Mouse (Mus musculus): ENCODE data around the gene Naaladl1. TPM values are rescaled to one million over a fixed set of nuclear protein-coding genes. Genes with fewer than 3 reads are reported as not detected.
"Not testable (repeated sequence)": the region's sequence is repeated elsewhere in the genome, so short reads cannot be mapped to it uniquely, and the experiment has no call there.

Gene Naaladl1
- total and polyA plus RNA-seq, 2 experiments from 2014 or later: 0.41 to 1.0 TPM

GRCm38 (mm10) chr19:6121761-6122160 lies 16.2 kb downstream of the Naaladl1 start:
- ATAC-seq (ENCODE audit: low FRiP score): no peak
- no peak for TF ChIP-seq CTCF (IDR thresholded peaks at IDR 0.05)

DNA sequence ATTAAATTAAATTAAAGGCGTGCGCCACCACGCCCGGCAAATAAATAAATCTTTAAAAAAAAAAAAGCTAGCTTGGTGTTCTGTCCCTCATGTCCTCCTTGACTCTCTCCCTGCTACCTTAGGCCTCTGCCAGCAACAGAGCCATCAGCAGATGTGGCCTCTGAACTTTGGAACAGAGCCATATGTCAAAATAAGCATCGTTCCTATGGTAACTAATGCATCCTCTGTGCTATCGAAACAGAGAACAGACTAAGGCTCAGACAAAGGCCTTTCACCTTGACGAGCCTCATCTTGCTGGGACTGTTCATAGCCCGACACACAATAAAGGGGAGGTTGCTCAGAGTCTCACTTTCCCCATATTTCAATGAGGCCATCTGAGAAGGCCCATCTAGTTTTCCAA lies 17.7 kb downstream of the Naaladl1 start:
- Histone ChIP-seq H3K27ac (ENCODE audit: low read depth, low read length) (no peak overlapping the region), H3K36me3 (ENCODE audit: insufficient read depth, low read length) (peaks cover 20% of the 10 kb centered on the region), H3K9ac (replicated peaks; ENCODE audit: low read length, poor library complexity, severe bottlenecking) (no peak overlapping the region), H3K4me2 (ENCODE audit: low read depth, low read length, poor library complexity, severe bottlenecking) (no peak overlapping the region), H3K27me3 (ENCODE audit: insufficient read depth, low read length) (no peaks in the 10 kb centered on the region), H3K4me1 (ENCODE audit: insufficient read depth, low read length) (no peaks in the 10 kb centered on the region; the same call in 1 of the 2 replicates), H3K9me3 (ENCODE audit: low read length) (no peaks in the 10 kb centered on the region), H3K4me3 (ENCODE audit: low read depth, low read length) (no peak overlapping the region)
- WGBS: 80% methylated on average over 8 of the region's 8 CpGs
- ATAC-seq (ENCODE audit: low FRiP score): no peak
- DNase-seq (ENCODE audit: low spot score): peak; percentile 62
- TF ChIP-seq CTCF (IDR thresholded peaks at IDR 0.05): no peak

More at GRCm38 (mm10) chr19:6121761-6122160, 16.2 kb downstream of the Naaladl1 start:
- H3K9me3 ChIP-seq (ENCODE audit: low read length): no peaks in the 10 kb centered on the region
- no peak overlapping the region for H3K27ac ChIP-seq (ENCODE audit: low read depth, low read length)
- H3K4me2 ChIP-seq (ENCODE audit: low read depth, low read length, poor library complexity, severe bottlenecking): no peak overlapping the region
- H3K36me3 ChIP-seq (ENCODE audit: insufficient read depth, low read length): peaks cover 20% of the 10 kb centered on the region
- DNase-seq (ENCODE audit: low spot score): no peak
- no peaks in the 10 kb centered on the region; the same call in 1 of the 2 replicates for H3K4me1 ChIP-seq (ENCODE audit: insufficient read depth, low read length)
- WGBS: 43% methylated on average over 18 of the region's 19 CpGs
- H3K9ac ChIP-seq (replicated peaks; ENCODE audit: low read length, poor library complexity, severe bottlenecking): 0 out of 2 replicates have a peak overlapping the region, but pooled peaks have one; percentile 13
- H3K27me3 ChIP-seq (ENCODE audit: insufficient read depth, low read length): no peaks in the 10 kb centered on the region
- H3K4me3 ChIP-seq (ENCODE audit: low read depth, low read length): no peak overlapping the region

- Histone ChIP-seq H3K9me3 (ENCODE audit: low read length) (no peaks in the 10 kb centered on the region), H3K9ac (replicated peaks; ENCODE audit: low read length, poor library complexity, severe bottlenecking) (no peak overlapping the region), H3K27me3 (ENCODE audit: insufficient read depth, low read length) (no peaks in the 10 kb centered on the region), H3K27ac (ENCODE audit: low read depth, low read length) (no peak overlapping the region), H3K36me3 (ENCODE audit: insufficient read depth, low read length) (peaks cover 20% of the 10 kb centered on the region), H3K4me2 (ENCODE audit: low read depth, low read length, poor library complexity, severe bottlenecking) (no peak overlapping the region), H3K4me3 (ENCODE audit: low read depth, low read length) (no peak overlapping the region), H3K4me1 (ENCODE audit: insufficient read depth, low read length) (no peaks in the 10 kb centered on the region)
- ATAC-seq (ENCODE audit: low FRiP score) (no peak), DNase-seq (ENCODE audit: low spot score) (no peak)
- no peak for TF ChIP-seq CTCF (IDR thresholded peaks at IDR 0.05)
- 61% methylated on average over 2 of the region's 2 CpGs for WGBS
Observed at GRCm38 (mm10) chr19:6124898-6125297, 19.3 kb downstream of the Naaladl1 start.

DNA sequence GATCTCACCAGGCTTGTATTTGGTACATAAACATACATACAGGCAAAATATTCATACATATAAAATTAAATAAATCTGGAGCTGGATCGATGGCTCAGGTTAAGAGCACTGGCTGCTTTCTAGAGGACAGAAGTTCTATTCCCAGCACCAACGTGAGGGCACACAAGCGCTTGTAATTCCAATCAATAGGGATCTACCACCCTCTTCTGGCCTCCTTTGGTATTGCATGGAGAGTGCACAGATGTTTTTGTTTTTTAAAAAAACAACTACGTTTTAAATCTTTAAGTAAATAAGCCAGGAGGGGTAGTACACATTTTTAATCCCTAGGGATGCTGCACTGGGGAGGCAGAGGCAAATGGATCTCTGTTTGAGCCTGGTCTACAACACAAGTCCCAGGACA lies 20.7 kb downstream of the Naaladl1 start:
- Histone ChIP-seq H3K27me3 (ENCODE audit: insufficient read depth, low read length) (no peaks in the 10 kb centered on the region), H3K36me3 (ENCODE audit: insufficient read depth, low read length) (peaks cover 7% of the 10 kb centered on the region), H3K27ac (ENCODE audit: low read depth, low read length) (no peak overlapping the region), H3K9ac (replicated peaks; ENCODE audit: low read length, poor library complexity, severe bottlenecking) (no peak overlapping the region), H3K9me3 (ENCODE audit: low read length) (no peaks in the 10 kb centered on the region), H3K4me1 (ENCODE audit: insufficient read depth, low read length) (no peaks in the 10 kb centered on the region), H3K4me3 (ENCODE audit: low read depth, low read length) (no peak overlapping the region), H3K4me2 (ENCODE audit: low read depth, low read length, poor library complexity, severe bottlenecking) (no peak overlapping the region)
- peak; percentile 75 for TF ChIP-seq CTCF (IDR thresholded peaks at IDR 0.05)
- ATAC-seq (ENCODE audit: low FRiP score) (no peak), DNase-seq (ENCODE audit: low spot score) (peak; percentile 52)
- 26% methylated on average over 4 of the region's 4 CpGs for WGBS

DNA sequence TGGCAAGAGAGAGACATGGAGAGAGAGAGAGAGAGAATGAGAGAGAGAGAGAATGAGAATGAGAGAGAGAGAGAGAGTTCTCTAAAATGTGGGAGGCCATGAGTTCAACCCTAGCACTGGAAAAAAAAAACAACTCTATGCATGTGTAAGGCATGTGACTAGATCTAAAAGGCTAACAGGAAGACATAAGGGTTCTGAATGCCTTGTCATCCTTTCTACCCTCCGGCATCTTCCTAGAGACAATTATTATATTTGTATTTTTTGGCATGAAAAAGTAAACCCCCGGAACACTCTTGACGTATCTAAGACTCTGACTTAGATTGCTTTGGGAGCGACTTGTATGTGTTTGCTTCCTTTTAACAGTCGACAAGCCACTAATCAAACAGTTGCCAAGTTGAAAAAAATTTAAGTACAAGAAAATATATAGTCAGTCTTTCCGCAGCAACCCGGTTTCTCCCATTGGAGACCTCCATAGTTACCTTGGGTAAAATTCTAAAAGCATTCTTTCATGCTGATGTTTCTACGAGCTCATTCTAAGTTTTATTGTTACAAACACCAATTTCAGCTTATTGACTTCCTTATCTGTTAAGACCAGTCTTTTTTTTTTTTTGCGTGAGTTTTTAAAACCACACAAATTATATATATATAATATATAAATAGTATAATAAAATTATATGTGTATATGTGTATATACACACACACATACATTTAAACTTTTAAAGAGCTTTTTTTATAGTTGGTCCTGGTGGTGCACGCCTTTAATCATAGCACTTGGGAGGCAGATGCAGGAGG lies 21.4 kb downstream of the Naaladl1 start:
- H3K36me3 ChIP-seq (ENCODE audit: insufficient read depth, low read length): 0 out of 2 replicates have a peak, but pooled peaks cover under 1% of the 10 kb centered on the region
- peak overlapping the region; percentile 51 for H3K4me2 ChIP-seq (ENCODE audit: low read depth, low read length, poor library complexity, severe bottlenecking)
- H3K9me3 ChIP-seq (ENCODE audit: low read length): no peaks in the 10 kb centered on the region
- H3K27me3 ChIP-seq (ENCODE audit: insufficient read depth, low read length): no peaks in the 10 kb centered on the region
- no peak for TF ChIP-seq CTCF (IDR thresholded peaks at IDR 0.05)
- WGBS: 76% methylated on average over 10 of the region's 10 CpGs
- no peaks in the 10 kb centered on the region for H3K4me1 ChIP-seq (ENCODE audit: insufficient read depth, low read length)
- no peak overlapping the region for H3K9ac ChIP-seq (replicated peaks; ENCODE audit: low read length, poor library complexity, severe bottlenecking)
- no peak overlapping the region for H3K27ac ChIP-seq (ENCODE audit: low read depth, low read length)
- ATAC-seq (ENCODE audit: low FRiP score) (no peak), DNase-seq (ENCODE audit: low spot score) (no peak)
- peak overlapping the region; percentile 50 for H3K4me3 ChIP-seq (ENCODE audit: low read depth, low read length)

DNA sequence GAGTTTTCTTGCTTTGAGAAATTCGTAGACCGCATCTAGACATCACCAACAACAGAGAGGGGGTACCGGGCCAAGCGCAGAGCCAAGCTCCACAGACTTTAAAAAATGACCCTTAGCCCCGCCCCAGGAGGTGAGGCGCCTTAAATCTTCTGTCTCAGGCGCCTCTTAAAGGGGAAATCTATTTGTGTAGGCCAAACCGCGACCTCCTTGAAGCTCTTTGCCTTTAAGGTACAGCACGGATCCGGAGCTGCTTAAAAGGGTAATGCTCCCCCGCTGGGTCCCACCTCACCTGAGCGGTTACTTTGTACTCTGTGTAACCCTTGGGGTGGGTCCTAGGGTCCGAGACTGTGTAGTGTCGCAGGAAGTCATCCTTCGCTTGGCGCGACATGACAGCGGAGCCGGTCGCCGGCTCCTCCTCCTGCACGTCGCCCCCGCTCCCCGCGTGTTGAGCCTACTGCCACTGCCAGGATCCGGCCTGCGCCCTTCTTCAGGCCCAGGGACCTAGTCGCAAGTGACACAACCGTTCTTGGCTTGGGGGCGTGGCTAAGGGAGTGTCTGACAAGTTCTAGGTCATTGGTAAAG lies 22.3 kb downstream of the Naaladl1 start, which contains the start of gene Snx15:
Snx15 (minus strand) TSS at position 545 of the 582 bp plus-strand sequence.
- peak; percentile 27 for TF ChIP-seq CTCF (IDR thresholded peaks at IDR 0.05)
- no peaks in the 10 kb centered on the region for H3K36me3 ChIP-seq (ENCODE audit: insufficient read depth, low read length)
- ATAC-seq (ENCODE audit: low FRiP score) (peak; percentile 94), DNase-seq (ENCODE audit: low spot score) (peak; percentile 97)
- no peaks in the 10 kb centered on the region for H3K9me3 ChIP-seq (ENCODE audit: low read length)
- under 1% methylated on average over 32 of the region's 32 CpGs for WGBS
- peak within 1 kb of the TSS; percentile 50 for H3K4me3 ChIP-seq (ENCODE audit: low read depth, low read length)
- H3K27ac ChIP-seq (ENCODE audit: low read depth, low read length): peak within 1 kb of the TSS; percentile 93
- H3K27me3 ChIP-seq (ENCODE audit: insufficient read depth, low read length): no peaks in the 10 kb centered on the region
- peak within 1 kb of the TSS; percentile 51 for H3K4me2 ChIP-seq (ENCODE audit: low read depth, low read length, poor library complexity, severe bottlenecking)
- H3K9ac ChIP-seq (replicated peaks; ENCODE audit: low read length, poor library complexity, severe bottlenecking): peak within 1 kb of the TSS; percentile 57
- H3K4me1 ChIP-seq (ENCODE audit: insufficient read depth, low read length): no peaks in the 10 kb centered on the region

GRCm38 (mm10) chr19:6130414-6131128 lies 25.0 kb downstream of the Naaladl1 start:
- not testable (repeated sequence) for DNase-seq (ENCODE audit: low spot score); H3K27me3 ChIP-seq (ENCODE audit: insufficient read depth, low read length); H3K9me3 ChIP-seq (ENCODE audit: low read length); H3K9ac ChIP-seq (replicated peaks; ENCODE audit: low read length, poor library complexity, severe bottlenecking); H3K27ac ChIP-seq (ENCODE audit: low read depth, low read length); H3K4me3 ChIP-seq (ENCODE audit: low read depth, low read length); H3K4me2 ChIP-seq (ENCODE audit: low read depth, low read length, poor library complexity, severe bottlenecking); ATAC-seq (ENCODE audit: low FRiP score); H3K4me1 ChIP-seq (ENCODE audit: insufficient read depth, low read length)
- peaks cover 15% of the 10 kb centered on the region for H3K36me3 ChIP-seq (ENCODE audit: insufficient read depth, low read length)
- 76% methylated on average over 7 of the region's 7 CpGs for WGBS

All from midbrain, postnatal 0 days (tissue).